Mouse (Mus musculus): ENCODE results near the gene Pla2g4c. TPM values are rescaled to one million over a fixed set of nuclear protein-coding genes. Genes with fewer than 3 reads are reported as not detected.
A peak's percentile ranks its signal among the peaks of the same experiment; 100 is the strongest.

The Pla2g4c gene
- polyA plus RNA-seq, 1 experiment, result not detected

DNA sequence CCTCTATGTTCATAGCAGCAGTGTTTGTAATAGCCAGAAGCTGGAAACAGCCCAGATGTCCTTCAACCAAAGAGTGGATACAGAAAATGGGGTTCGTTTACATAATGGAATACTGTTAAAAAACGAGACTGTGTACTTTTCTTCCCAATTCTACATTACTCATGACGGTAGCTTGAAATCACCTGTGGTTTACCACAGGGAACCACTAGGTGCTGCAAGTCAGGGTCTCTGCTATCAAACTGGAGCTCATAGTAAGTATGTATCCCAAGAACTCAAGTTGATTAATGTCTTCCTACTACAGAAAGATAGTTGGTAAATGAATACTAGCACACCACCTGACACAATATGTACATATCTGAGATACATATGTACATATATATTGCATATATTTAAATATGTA, 3.0 kb upstream of the Pla2g4c start:
- H3K4me1 ChIP-seq, result no peaks in the 10 kb centered on the region
- H3K4me3 ChIP-seq (replicated peaks), result no peak overlapping the region
- H3K27me3 ChIP-seq (replicated peaks), result no peaks in the 10 kb centered on the region
- no peaks in the 10 kb centered on the region for H3K36me3 ChIP-seq (replicated peaks; ENCODE audit: low read length)
- no peak for TF ChIP-seq GATA1 (IDR thresholded peaks at IDR 0.05; ENCODE audit: borderline replicate concordance, low read length)
- no peak for TF ChIP-seq FLI1 (IDR thresholded peaks at IDR 0.05; ENCODE audit: low read length)
- H3K9me3 ChIP-seq, result no peaks in the 10 kb centered on the region

DNA sequence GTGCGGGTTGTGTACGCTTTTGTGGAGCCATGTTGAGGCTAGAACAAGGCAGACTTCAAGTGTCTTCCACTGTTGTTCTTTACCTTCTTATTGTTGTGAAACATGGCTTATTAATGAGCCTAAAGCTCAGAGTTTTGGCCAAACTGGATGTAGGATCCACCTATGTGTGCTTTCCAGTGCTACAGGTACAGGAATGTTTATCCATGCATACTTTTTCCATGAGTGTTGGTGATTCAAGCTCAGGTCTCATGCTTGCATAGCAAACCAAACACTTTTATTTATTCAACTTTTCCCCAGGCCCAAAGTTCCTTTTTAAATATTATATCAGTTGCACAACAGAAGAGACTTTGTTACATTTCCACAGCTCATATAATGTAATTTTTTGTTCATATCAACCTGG, 6.1 kb downstream of the Pla2g4c start:
- TF ChIP-seq GATA1 (IDR thresholded peaks at IDR 0.05; ENCODE audit: borderline replicate concordance, low read length), result no peak
- no peak for TF ChIP-seq FLI1 (IDR thresholded peaks at IDR 0.05; ENCODE audit: low read length)
- Histone ChIP-seq H3K4me1 (no peaks in the 10 kb centered on the region), H3K36me3 (replicated peaks; ENCODE audit: low read length) (peaks cover 5% of the 10 kb centered on the region), H3K27me3 (replicated peaks) (no peaks in the 10 kb centered on the region), H3K4me3 (replicated peaks) (no peak overlapping the region), H3K9me3 (no peaks in the 10 kb centered on the region)

DNA sequence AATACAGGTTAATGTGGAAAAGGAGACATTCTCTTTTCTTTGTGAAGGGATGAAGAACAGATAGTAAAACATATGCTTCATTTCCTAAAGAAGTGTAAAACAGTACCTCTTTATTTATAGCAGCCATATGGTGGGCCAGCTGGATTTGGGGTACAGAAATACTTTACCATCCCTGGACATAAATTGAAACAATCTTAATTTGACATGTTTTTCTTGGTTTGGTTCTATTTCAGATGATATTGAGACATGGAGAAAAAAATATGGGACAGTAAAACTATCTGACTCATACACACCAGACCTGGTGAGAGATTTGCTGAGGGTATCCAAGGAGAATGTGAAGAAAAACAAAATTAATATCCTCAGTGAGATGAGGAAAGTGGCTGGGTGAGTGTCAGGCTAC, 31.5 kb downstream of the Pla2g4c start:
- no peaks in the 10 kb centered on the region for H3K4me1 ChIP-seq
- H3K4me3 ChIP-seq (replicated peaks), result no peak overlapping the region
- H3K9me3 ChIP-seq, result peaks cover 15% of the 10 kb centered on the region
- no peak for TF ChIP-seq FLI1 (IDR thresholded peaks at IDR 0.05; ENCODE audit: low read length)
- no peak for TF ChIP-seq GATA1 (IDR thresholded peaks at IDR 0.05; ENCODE audit: borderline replicate concordance, low read length)
- peaks cover 28% of the 10 kb centered on the region for H3K36me3 ChIP-seq (replicated peaks; ENCODE audit: low read length)
- H3K27me3 ChIP-seq (replicated peaks), result no peaks in the 10 kb centered on the region

DNA sequence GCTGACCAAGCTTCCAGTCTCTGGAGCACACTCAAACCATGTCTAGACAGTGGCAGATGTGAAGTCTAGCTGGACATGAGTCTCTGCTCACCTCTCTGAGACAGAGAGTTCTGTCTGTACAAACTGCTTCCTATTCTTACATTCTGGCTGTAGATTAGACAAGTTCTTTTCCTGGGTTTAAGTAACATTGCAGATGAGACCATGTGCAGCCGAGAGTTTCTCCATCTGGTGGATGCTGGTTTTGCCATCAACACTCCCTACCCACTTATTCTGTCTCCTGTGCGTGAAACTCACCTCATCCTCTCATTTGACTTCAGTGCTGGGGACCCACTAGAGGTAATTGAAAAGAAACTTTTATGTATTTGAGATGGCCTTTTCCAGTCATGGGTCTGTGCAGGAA, 56.1 kb downstream of the Pla2g4c start:
- TF ChIP-seq FLI1 (IDR thresholded peaks at IDR 0.05; ENCODE audit: low read length) (no peak), GATA1 (IDR thresholded peaks at IDR 0.05; ENCODE audit: borderline replicate concordance, low read length) (no peak)
- Histone ChIP-seq H3K27me3 (replicated peaks) (no peaks in the 10 kb centered on the region), H3K4me3 (replicated peaks) (no peak overlapping the region), H3K36me3 (replicated peaks; ENCODE audit: low read length) (no peaks in the 10 kb centered on the region), H3K9me3 (no peaks in the 10 kb centered on the region), H3K4me1 (no peaks in the 10 kb centered on the region)

DNA sequence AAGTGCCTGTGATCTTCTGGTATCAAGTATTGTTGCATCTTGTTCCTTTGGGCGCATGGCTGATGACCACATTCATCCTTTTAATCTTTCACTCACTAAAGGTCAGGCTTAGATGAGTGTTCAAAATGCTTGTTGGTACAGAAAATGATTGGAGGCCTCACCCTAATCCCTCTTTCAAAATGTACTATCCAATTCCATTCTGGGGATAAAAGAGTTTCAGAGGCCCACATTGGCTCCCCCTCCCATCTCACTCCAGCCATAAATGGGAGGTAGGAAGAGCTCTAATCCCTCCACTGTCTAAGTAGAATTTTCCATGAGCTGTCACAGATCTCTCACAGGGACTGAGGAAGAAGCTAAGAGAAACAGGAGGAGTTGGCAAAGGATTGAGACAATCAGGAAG, 73.4 kb downstream of the Pla2g4c start, which contains the start of gene Cabp5:
Gene Cabp5, plus strand, starts transcription at position 301 of the 400 bp plus-strand sequence.
- Histone ChIP-seq H3K4me1 (no peaks in the 10 kb centered on the region), H3K9me3 (no peaks in the 10 kb centered on the region), H3K36me3 (replicated peaks; ENCODE audit: low read length) (no peaks in the 10 kb centered on the region), H3K27me3 (replicated peaks) (no peaks in the 10 kb centered on the region), H3K4me3 (replicated peaks) (peak within 1 kb of the TSS; percentile 9)
- no peak for TF ChIP-seq GATA1 (IDR thresholded peaks at IDR 0.05; ENCODE audit: borderline replicate concordance, low read length)
- TF ChIP-seq FLI1 (IDR thresholded peaks at IDR 0.05; ENCODE audit: low read length), result no peak

Other genes with a start within 250 kb of the Pla2g4c start
- gene Vmn1r85, start 229.5 kb upstream of the Pla2g4c start, polyA plus RNA-seq (2012; ENCODE audit: insufficient read depth, low replicate concordance), result 0.26 TPM in 1 of 2 replicates, not detected in the other
- not detected in 2 replicates for gene Vmn1r86, start 204.7 kb upstream of the Pla2g4c start, polyA plus RNA-seq (2012; ENCODE audit: insufficient read depth, low replicate concordance)
- gene Vmn1r87, start 184.5 kb upstream of the Pla2g4c start, polyA plus RNA-seq (2012; ENCODE audit: insufficient read depth, low replicate concordance), result not detected in 2 replicates
- 0.10 and 0.18 TPM in 2 replicates for gene Vmn1r88, start 165.1 kb upstream of the Pla2g4c start, polyA plus RNA-seq (2012; ENCODE audit: insufficient read depth, low replicate concordance)
- 0.02 TPM in 1 of 2 replicates, not detected in the other for gene Vmn1r89, start 111.6 kb upstream of the Pla2g4c start, polyA plus RNA-seq (2012; ENCODE audit: insufficient read depth, low replicate concordance)
- 17.7 and 19.6 TPM in 2 replicates for gene Lig1, start 47.4 kb upstream of the Pla2g4c start, polyA plus RNA-seq (2012; ENCODE audit: insufficient read depth, low replicate concordance)
- gene Zswim9, start 45.9 kb upstream of the Pla2g4c start, polyA plus RNA-seq (2012; ENCODE audit: insufficient read depth, low replicate concordance), result 1.1 TPM in 1 of 2 replicates, not detected in the other
- gene Cabp5, start 73.5 kb downstream of the Pla2g4c start, polyA plus RNA-seq (2012; ENCODE audit: insufficient read depth, low replicate concordance), result not detected in 2 replicates
- not detected in 2 replicates for gene Bsph1, start 126.2 kb downstream of the Pla2g4c start, polyA plus RNA-seq (2012; ENCODE audit: insufficient read depth, low replicate concordance)
- gene Bsph2, start 246.4 kb downstream of the Pla2g4c start, polyA plus RNA-seq (2012; ENCODE audit: insufficient read depth, low replicate concordance), result not detected in 2 replicates